Mouse (Mus musculus) heart, adult 9 months (tissue): ENCODE data around the gene 2210011C24Rik.
A peak's percentile ranks its signal among the peaks of the same experiment; 100 is the strongest.

Experiments
- DNase-seq, 2 experiments: peaks; one replicate each; pipeline ENCODE4 v3.0.0; 2022; ENCODE audit warnings: low spot score in 2 of 2

2210011C24Rik gene

DNA sequence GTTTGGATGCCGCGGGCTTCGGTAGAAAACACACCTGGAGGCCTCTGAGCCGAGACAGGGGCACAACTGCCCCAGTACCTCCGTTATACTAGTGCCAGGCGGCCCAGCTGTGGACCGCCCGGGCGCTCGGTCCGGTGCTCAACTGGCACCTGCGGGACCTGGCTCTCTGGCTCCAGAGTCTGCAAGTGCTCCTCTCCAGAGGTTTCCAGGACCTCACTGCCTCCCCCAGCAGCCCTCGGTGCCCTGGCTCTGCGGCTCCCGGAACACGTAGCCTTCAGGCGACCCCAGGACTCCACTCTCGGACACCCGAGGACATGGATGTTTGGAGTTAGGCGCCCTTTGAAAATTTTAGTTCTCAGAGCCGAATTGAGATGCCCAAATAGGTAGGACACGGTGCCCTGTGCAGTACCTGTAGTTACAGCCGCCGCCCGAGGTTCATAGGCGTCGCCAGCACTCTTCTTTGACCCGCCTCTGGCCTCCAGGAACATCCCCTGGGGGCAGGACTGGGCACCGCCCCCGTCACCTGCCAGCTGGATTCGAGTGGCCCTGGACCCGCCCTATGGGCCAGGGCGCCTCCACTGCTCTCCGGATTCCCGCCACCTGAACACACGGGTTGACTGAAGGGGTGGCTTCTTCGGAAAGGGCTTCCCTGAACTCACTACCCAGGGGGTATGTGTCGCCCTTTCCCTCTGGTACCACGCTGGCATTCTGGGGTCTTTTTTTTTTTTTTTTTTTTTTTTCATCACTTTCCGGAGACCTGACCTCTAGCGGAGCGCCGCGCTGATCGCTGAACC is at the start of gene 2210011C24Rik:
Gene 2210011C24Rik (minus strand): TSS at position 467 of the 794 bp plus-strand sequence.
- no peak for DNase-seq

- DNase-seq, result no peak
Observed at GRCm38 (mm10) chr8:84060245-84060644, 48.3 kb upstream of the 2210011C24Rik start.

GRCm38 (mm10) chr8:84059226-84059625 is 47.3 kb upstream of the 2210011C24Rik start:
- no peak for DNase-seq

GRCm38 (mm10) chr8:84057827-84058226 is 45.9 kb upstream of the 2210011C24Rik start:
- no peak for DNase-seq

GRCm38 (mm10) chr8:84053229-84053628 is 41.3 kb upstream of the 2210011C24Rik start:
- no peak for DNase-seq

DNA sequence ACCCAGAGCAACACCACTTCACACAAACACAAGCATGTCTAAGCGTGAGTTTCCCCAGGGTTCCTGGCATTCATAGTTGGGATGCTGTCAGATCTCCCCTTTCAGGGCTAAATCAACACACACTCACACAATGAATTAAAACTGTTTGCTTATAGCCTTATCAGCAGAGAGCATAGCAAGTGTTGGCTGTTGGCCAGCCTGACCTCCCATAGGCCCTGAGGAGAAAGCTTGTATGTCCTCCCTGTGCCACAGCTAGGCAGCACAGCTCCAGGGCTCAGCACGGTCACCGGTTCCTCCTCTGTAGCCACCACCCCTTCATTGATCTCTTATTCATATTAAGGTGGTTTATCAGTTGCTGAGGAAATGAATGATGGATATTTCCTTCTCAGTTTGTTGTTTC is 40.8 kb upstream of the 2210011C24Rik start:
- DNase-seq, result no peak

DNA sequence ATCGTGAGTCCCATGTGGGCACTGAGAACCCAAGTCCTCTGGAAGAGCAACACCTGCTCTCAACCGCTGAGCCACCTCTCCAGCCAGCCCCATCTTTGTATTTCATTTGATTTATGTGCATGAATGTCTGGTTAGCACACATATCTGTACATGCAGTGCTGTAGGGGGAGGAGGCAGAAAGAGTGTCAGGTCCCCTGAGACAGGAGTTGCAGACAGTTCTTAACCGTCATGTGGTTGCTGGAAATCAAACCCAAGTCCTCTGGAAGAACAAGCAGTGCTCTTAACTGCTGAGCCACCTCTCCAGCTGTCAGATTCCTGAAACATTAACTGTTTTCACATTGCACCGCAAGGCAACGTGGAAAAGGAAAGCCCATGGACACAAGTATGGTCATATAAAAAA is 36.2 kb upstream of the 2210011C24Rik start:
- no peak for DNase-seq

- no peak for DNase-seq
Observed at GRCm38 (mm10) chr8:84046505-84046904, 34.5 kb upstream of the 2210011C24Rik start.

- no peak for DNase-seq
Observed at GRCm38 (mm10) chr8:84044900-84045299, 32.9 kb upstream of the 2210011C24Rik start, which contains the start of gene Rln3. Rln3 (minus strand) TSS chr8:84045000.

DNA sequence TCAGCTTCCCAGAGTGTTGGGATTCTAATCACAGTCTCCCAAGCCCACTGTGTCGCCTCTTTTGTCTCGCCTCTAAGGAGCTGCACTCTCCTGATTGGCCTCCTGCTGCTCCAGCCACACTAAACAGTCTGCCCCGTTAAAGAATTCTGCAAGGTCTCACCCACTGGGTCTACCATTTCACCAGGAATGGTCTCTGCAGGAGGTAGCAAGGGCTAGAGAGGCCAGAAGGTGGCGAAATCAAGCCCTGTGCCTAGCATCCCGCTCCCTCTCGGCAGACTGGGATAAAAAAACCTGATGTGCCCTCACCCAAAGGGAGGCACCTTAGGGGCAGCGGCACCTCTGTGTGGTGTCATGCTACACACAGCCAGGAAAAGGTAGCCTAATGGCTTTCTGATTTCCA is 32.1 kb upstream of the 2210011C24Rik start:
- DNase-seq, result no peak

- peak; percentile 42 to 54 for DNase-seq
Observed at GRCm38 (mm10) chr8:84042948-84043342, 31.0 kb upstream of the 2210011C24Rik start.

DNA sequence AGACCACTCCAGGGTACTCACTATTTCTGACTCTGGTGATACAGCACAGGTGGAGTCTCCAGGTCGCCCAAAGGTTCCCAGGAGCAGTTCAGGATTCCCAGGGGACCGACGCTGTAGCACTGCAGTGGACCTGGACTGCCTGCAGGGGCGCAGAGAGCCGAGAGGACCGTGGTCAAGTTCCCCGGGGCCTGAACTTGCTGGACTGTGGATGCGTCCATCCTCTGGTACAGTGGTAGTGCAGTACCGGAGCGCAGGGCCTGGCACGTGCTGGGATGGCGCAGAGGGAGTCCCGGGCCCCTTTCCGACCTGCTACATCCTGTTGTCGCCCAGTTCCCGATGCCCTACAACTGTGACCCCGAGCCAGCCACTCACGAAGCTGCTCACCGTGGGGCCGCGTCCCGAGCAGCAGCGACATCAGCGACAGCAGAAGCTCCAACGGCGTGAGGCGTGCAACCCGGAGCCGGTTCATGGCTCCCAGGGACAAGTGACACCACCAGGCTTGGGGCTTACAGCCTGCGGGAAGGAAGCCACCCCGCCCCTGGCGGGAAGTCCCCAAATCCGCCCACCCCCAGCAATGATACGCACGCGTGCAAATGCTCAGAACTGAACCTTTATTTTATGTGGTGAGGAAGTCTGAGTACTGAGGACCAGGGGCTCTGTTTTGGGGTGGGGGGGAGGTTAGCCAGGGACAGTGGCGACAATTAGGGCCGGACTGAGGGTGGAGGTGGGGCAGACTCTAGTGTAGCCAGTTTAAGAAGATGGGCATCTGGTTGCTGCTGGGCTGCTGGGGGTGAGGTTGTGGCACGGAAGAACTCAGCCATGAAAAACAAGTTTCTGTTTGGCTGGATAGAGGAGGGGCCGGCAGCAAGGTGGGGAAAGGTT is 30.3 kb upstream of the 2210011C24Rik start, which contains the start of gene Il27ra:
Gene Il27ra (minus strand): TSS at position 524 of the 882 bp plus-strand sequence.
- DNase-seq, result peak; percentile 66 to 73

GRCm38 (mm10) chr8:84039050-84039449 is 27.1 kb upstream of the 2210011C24Rik start:
- peak; percentile 46 to 76 for DNase-seq

GRCm38 (mm10) chr8:84038015-84038414 is 26.0 kb upstream of the 2210011C24Rik start:
- DNase-seq, result peak; percentile 49 to 72

DNA sequence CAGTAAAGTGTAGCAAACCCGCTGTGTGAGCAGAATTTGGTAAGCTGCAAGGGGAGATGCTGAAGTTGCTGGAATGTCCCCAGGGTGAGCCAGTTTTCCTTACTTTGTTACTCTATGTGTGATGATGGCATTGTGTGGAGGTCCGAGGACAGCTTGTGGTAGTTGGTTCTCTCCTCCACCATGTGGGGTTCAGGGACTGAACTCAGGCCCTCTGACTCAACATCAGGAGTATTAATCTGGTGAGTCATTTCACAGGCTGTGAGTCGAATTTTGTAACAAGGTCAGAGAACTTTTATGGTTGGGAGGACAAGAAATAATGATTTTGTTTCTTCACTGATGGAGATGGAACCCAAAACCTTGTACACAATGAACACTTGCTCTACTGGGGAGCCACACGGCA is 20.8 kb upstream of the 2210011C24Rik start:
- DNase-seq, result no peak

DNA sequence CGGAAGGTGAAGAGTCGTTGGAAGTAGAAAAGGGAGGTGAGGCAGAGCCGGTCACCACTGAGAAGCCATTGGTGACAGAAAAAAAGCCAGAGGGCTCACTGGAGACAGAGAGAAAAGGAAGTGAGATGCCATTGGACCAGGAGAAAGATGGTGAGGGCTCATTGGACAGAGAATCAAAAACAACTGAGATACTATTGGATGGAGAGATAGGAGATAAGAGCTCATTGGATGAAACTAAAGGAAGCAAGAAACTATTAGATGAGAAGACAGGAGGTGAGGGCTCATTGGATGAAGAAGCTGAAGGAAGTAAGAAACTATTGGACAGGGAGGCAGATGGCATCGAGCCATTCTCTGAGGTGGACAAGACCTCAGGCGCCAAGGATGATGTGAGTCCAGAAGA is 17.3 kb upstream of the 2210011C24Rik start:
- no peak for DNase-seq

DNA sequence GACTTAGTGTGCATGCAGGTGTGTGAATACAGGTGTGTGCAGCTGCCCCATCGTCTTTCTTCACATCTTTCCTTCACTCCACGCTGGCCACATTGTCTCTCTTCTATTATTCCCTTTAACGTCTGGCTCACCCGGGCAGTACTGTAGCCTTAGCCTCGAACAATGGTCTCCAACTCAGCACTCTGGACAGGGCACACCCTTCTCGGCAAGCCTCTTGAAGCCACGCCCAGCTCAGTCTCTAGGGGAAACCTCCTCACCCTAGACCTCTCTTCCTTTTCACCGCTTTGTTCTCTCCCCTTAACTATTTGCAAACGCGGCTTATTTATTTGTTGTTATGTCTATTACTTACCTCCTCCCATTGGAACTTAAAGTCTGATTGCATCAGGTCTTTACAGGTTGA is 15.5 kb upstream of the 2210011C24Rik start:
- no peak for DNase-seq

DNA sequence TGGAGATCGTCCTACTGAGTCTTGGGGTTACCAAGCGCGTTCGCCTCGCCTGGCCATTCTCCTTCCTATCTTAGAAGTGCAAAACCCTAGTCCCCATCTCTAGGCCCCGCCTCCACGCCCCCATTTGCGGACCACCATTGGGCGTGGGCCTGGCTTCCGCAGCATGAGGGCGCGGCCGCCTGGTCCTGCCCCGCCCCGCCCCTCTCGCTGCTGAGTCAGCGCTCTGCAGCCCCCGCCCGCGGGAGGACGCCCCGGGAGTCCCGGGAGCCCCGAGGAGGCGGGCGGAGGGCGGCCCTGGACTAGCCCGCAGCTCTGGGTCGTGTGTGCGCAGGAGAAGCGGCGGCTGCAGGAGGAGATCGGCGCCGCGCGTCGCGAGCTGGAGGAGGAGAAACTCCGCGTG is 13.9 kb upstream of the 2210011C24Rik start:
- no peak for DNase-seq

DNA sequence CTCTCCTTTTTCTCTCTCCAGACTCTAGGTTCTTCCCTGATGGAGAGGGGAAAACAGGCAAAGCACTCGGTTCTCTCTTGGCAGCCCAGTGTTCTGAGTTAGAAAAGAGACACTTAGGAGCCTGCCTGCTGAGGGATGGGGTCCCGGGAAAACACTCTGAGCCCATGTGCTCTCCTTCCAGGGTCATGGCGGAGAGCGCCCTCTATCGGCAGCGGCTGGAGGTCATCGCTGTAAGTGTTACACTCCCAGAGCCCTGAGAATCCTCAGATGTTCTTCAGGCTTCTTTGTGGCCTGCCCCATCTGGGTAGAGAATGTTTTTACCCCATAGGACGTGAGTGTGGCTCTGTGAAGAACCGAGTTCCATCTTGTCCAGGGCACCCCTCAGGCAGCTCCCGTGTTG is 12.2 kb upstream of the 2210011C24Rik start:
- no peak for DNase-seq

DNA sequence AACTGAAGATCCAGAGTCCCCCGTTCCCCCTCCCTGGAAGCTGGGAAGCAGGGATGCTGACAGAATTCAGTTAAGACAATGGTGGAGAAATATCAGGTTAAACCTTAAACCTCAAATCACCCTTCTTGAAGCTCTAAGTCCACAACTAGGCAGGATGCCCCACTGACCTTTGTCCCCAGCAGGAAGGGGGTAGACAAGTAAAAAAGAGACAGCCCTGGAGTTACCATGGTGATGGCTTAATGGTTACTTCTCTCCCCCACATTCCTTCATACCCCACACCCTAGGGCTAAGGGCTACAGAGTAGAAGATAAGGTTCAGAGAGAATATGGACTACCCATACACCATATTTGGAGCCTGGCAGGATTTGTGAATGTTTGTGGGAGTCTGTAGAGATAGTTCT is 11.7 kb upstream of the 2210011C24Rik start:
- DNase-seq, result no peak

GRCm38 (mm10) chr8:84023085-84023484 is 11.1 kb upstream of the 2210011C24Rik start:
- DNase-seq, result peak; percentile 80 to 85

DNA sequence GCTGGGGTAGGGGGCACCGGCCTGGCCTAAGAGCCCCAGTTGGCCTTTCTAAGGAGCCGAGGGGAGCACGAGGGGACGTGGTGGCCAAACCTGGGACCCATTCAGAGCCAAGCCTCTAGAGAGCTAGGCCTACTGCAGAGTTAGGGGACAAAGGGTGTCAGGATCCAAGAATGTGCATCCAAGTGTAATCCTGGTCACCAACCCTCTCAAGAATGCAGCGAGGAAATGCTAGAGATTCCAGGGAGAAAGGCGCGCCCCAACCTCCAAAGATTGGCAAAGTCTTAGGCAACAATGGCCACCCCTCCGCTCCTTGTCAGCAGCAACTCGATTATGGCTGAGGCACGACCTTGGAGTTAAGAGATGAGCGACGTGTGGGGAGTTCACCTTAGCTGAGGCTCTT is 9.6 kb upstream of the 2210011C24Rik start:
- no peak for DNase-seq

GRCm38 (mm10) chr8:84021096-84021495 is 9.1 kb upstream of the 2210011C24Rik start, which contains the start of gene Palm3:
Palm3 (plus strand) TSS chr8:84021471.
- DNase-seq, result no peak
